Mouse (Mus musculus): ENCODE results near the gene Defa36. TPM values are rescaled to one million over a fixed set of nuclear protein-coding genes. Genes with fewer than 3 reads are reported as not detected.
"Not testable (repeated sequence)": the region's sequence is repeated elsewhere in the genome, so short reads cannot be mapped to it uniquely, and the experiment has no call there.

Defa36 gene
- polyA plus RNA-seq (2016; fragmentation: Nextera tagmentation; extraction: Ambion mirVana): not detected in 2 replicates

DNA sequence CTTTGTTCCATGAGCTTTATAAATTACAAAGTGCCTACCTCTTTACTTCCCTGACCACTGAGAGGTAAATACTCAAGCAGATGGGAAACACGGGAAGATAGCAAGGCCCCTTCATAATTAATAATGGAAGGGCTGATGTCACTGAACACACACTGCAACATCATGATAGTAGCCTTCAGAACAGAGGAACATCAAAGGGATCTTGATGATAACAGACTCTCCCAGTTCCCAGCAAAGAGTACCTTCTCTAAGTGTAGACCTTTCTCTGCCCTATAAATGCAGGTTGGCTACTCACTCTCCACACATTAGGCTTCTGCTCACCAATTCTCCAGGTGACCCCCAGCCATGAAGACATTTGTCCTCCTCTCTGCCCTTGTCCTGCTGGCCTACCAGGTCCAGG lies at the start of gene Defa36:
Gene Defa36 (plus strand): TSS at position 301 of the 400 bp plus-strand sequence.
- not testable (repeated sequence) for H3K36me3 ChIP-seq; H3K9ac ChIP-seq; H3K27me3 ChIP-seq (replicated peaks); ATAC-seq (ENCODE audit: low FRiP score, low read depth); H3K27ac ChIP-seq; H3K4me2 ChIP-seq (replicated peaks); H3K4me1 ChIP-seq; H3K4me3 ChIP-seq; H3K9me3 ChIP-seq
- WGBS: no CpG with 5 or more reads among the region's 1 CpGs

DNA sequence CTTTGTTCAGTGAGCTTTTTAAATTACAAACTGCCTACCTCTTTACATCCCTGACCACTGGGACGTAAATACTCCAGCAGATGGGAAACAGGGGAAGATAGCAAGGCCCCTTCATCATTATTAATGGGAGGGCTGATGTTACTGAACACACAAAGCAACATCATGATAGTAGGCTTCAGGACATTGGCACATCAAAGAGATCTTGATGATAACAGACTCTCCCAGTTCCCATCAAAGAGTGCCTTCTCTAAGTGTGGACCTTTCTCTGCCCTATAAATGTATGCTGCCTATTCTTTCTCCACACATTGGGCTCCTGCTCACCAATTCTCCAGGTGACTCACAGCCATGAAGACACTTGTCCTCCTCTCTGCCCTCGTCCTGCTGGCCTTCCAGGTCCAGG lies 49.0 kb upstream of the Defa36 start, which contains the start of gene Defa2:
Gene Defa2 (plus strand): TSS at position 301 of the 400 bp plus-strand sequence.
- H3K27me3 ChIP-seq (replicated peaks); H3K9ac ChIP-seq; H3K36me3 ChIP-seq; H3K4me3 ChIP-seq; H3K9me3 ChIP-seq; H3K27ac ChIP-seq; H3K4me1 ChIP-seq; ATAC-seq (ENCODE audit: low FRiP score, low read depth); H3K4me2 ChIP-seq (replicated peaks): not testable (repeated sequence)
- WGBS: 40% methylated on average over 1 of the region's 2 CpGs

DNA sequence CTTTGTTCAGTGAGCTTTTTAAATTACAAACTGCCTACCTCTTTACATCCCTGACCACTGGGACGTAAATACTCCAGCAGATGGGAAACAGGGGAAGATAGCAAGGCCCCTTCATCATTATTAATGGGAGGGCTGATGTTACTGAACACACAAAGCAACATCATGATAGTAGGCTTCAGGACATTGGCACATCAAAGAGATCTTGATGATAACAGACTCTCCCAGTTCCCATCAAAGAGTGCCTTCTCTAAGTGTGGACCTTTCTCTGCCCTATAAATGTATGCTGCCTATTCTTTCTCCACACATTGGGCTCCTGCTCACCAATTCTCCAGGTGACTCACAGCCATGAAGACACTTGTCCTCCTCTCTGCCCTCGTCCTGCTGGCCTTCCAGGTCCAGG lies 35.7 kb upstream of the Defa36 start, which contains the start of gene Defa33:
Gene Defa33 (plus strand): TSS at position 301 of the 400 bp plus-strand sequence.
- not testable (repeated sequence) for H3K4me1 ChIP-seq; ATAC-seq (ENCODE audit: low FRiP score, low read depth); H3K9me3 ChIP-seq; H3K4me3 ChIP-seq; H3K9ac ChIP-seq; H3K27ac ChIP-seq; H3K36me3 ChIP-seq; H3K27me3 ChIP-seq (replicated peaks); H3K4me2 ChIP-seq (replicated peaks)
- no CpG with 5 or more reads among the region's 2 CpGs for WGBS

DNA sequence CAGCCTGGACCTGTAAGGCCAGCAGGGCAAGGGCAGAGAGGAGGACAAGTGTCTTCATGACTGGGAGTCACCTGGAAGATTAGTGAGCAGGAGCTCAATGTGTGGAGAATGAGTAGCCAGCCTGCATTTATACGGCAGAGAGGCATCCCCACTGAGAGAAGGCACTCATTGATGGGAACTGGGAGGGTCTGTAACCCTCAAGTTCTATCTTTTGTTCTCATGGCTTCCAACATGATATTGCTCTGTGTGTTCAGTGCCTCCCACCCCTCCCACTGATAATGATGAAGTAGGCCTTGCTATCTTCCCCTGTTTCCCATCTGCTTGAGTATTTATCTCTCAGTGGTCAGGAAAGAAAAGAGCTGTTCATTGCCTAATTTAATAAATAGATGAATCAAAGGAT lies 29.2 kb downstream of the Defa36 start, which contains the start of gene Gm7849:
Gene Gm7849 (minus strand): TSS at position 101 of the 400 bp plus-strand sequence.
- H3K9ac ChIP-seq; H3K36me3 ChIP-seq; H3K4me2 ChIP-seq (replicated peaks); H3K4me1 ChIP-seq; H3K4me3 ChIP-seq; ATAC-seq (ENCODE audit: low FRiP score, low read depth); H3K9me3 ChIP-seq; H3K27me3 ChIP-seq (replicated peaks); H3K27ac ChIP-seq: not testable (repeated sequence)
- WGBS: no CpG with 5 or more reads among the region's 1 CpGs

Other genes with a start within 250 kb of the Defa36 start
- gene Defa31, start 235.8 kb upstream of the Defa36 start, polyA plus RNA-seq (2016; fragmentation: Nextera tagmentation; extraction: Ambion mirVana): not detected in 2 replicates
- not detected in 2 replicates for gene Gm15293, start 225.8 kb upstream of the Defa36 start, polyA plus RNA-seq (2016; fragmentation: Nextera tagmentation; extraction: Ambion mirVana)
- gene Gm15292, start 177.7 kb upstream of the Defa36 start, polyA plus RNA-seq (2016; fragmentation: Nextera tagmentation; extraction: Ambion mirVana): not detected in 2 replicates
- gene Defa27, start 111.9 kb upstream of the Defa36 start, polyA plus RNA-seq (2016; fragmentation: Nextera tagmentation; extraction: Ambion mirVana): not detected in 2 replicates
- gene Defa29, start 100.4 kb upstream of the Defa36 start, polyA plus RNA-seq (2016; fragmentation: Nextera tagmentation; extraction: Ambion mirVana): not detected in 2 replicates
- gene Defa2, start 48.9 kb upstream of the Defa36 start, polyA plus RNA-seq (2016; fragmentation: Nextera tagmentation; extraction: Ambion mirVana): not detected in 2 replicates
- not detected in 2 replicates for gene Defa33, start 35.6 kb upstream of the Defa36 start, polyA plus RNA-seq (2016; fragmentation: Nextera tagmentation; extraction: Ambion mirVana)
- gene Gm7849, start 29.1 kb downstream of the Defa36 start, polyA plus RNA-seq (2016; fragmentation: Nextera tagmentation; extraction: Ambion mirVana): not detected in 2 replicates
- not detected in 2 replicates for gene Defa20, start 81.8 kb downstream of the Defa36 start, polyA plus RNA-seq (2016; fragmentation: Nextera tagmentation; extraction: Ambion mirVana)
- not detected in 2 replicates for gene Defa32, start 101.6 kb downstream of the Defa36 start, polyA plus RNA-seq (2016; fragmentation: Nextera tagmentation; extraction: Ambion mirVana)
- not detected in 2 replicates for gene Defa37, start 138.0 kb downstream of the Defa36 start, polyA plus RNA-seq (2016; fragmentation: Nextera tagmentation; extraction: Ambion mirVana)
- not detected in 2 replicates for gene Defa28, start 155.6 kb downstream of the Defa36 start, polyA plus RNA-seq (2016; fragmentation: Nextera tagmentation; extraction: Ambion mirVana)
- not detected in 2 replicates for gene Gm7861, start 167.1 kb downstream of the Defa36 start, polyA plus RNA-seq (2016; fragmentation: Nextera tagmentation; extraction: Ambion mirVana)
- not detected in 2 replicates for gene Defa26, start 190.8 kb downstream of the Defa36 start, polyA plus RNA-seq (2016; fragmentation: Nextera tagmentation; extraction: Ambion mirVana)
- not detected in 2 replicates for gene Defa17, start 228.4 kb downstream of the Defa36 start, polyA plus RNA-seq (2016; fragmentation: Nextera tagmentation; extraction: Ambion mirVana)
- not detected in 2 replicates for gene Defa34, start 238.4 kb downstream of the Defa36 start, polyA plus RNA-seq (2016; fragmentation: Nextera tagmentation; extraction: Ambion mirVana)

Measured in neural tube, embryonic 12.5 days (tissue).